Mouse (Mus musculus): ENCODE data around the gene Wdr19.
"Not testable (repeated sequence)": the region's sequence is repeated elsewhere in the genome, so short reads cannot be mapped to it uniquely, and the experiment has no call there.

The Wdr19 gene

GRCm38 (mm10) chr5:65191601-65192000, 7.9 kb upstream of the Wdr19 start:
- DNase-seq (ENCODE audit: low read depth, low spot score): no peak

- DNase-seq (ENCODE audit: low read depth, low spot score): no peak
Observed at GRCm38 (mm10) chr5:65194441-65194840, 5.1 kb upstream of the Wdr19 start.

GRCm38 (mm10) chr5:65204726-65205125, 5.2 kb downstream of the Wdr19 start:
- DNase-seq (ENCODE audit: low read depth, low spot score): no peak

GRCm38 (mm10) chr5:65213321-65213720, 13.8 kb downstream of the Wdr19 start:
- no peak for DNase-seq (ENCODE audit: low read depth, low spot score)

- DNase-seq (ENCODE audit: low read depth, low spot score): no peak
Observed at GRCm38 (mm10) chr5:65217305-65218269, 18.1 kb downstream of the Wdr19 start.

- no peak for DNase-seq (ENCODE audit: low read depth, low spot score)
Observed at GRCm38 (mm10) chr5:65221037-65221436, 21.5 kb downstream of the Wdr19 start.

- DNase-seq (ENCODE audit: low read depth, low spot score): no peak
Observed at GRCm38 (mm10) chr5:65224056-65224455, 24.6 kb downstream of the Wdr19 start.

GRCm38 (mm10) chr5:65231289-65232003, 31.9 kb downstream of the Wdr19 start:
- DNase-seq (ENCODE audit: low read depth, low spot score): no peak

- DNase-seq (ENCODE audit: low read depth, low spot score): peak; percentile 24
Observed at GRCm38 (mm10) chr5:65242740-65243139, 43.2 kb downstream of the Wdr19 start.

GRCm38 (mm10) chr5:65247296-65247695, 47.8 kb downstream of the Wdr19 start:
- no peak for DNase-seq (ENCODE audit: low read depth, low spot score)

- no peak for DNase-seq (ENCODE audit: low read depth, low spot score)
Observed at GRCm38 (mm10) chr5:65250185-65250855, 50.8 kb downstream of the Wdr19 start.

- DNase-seq (ENCODE audit: low read depth, low spot score): no peak
Observed at GRCm38 (mm10) chr5:65257910-65258505, 58.5 kb downstream of the Wdr19 start.

GRCm38 (mm10) chr5:65273966-65274365, 74.5 kb downstream of the Wdr19 start:
- no peak for DNase-seq (ENCODE audit: low read depth, low spot score)

GRCm38 (mm10) chr5:65279133-65279651, 79.7 kb downstream of the Wdr19 start:
- DNase-seq (ENCODE audit: low read depth, low spot score): no peak

GRCm38 (mm10) chr5:65281216-65281615, 81.7 kb downstream of the Wdr19 start:
- DNase-seq (ENCODE audit: low read depth, low spot score): no peak

- no peak for DNase-seq (ENCODE audit: low read depth, low spot score)
Observed at GRCm38 (mm10) chr5:65284171-65284570, 84.7 kb downstream of the Wdr19 start.

- DNase-seq (ENCODE audit: low read depth, low spot score): peak; percentile 36
Observed at GRCm38 (mm10) chr5:65287751-65288701, 88.5 kb downstream of the Wdr19 start.

- DNase-seq (ENCODE audit: low read depth, low spot score): not testable (repeated sequence)
Observed at GRCm38 (mm10) chr5:65289009-65289408, 89.5 kb downstream of the Wdr19 start.

- no peak for DNase-seq (ENCODE audit: low read depth, low spot score)
Observed at GRCm38 (mm10) chr5:65293627-65294026, 94.1 kb downstream of the Wdr19 start.

GRCm38 (mm10) chr5:65294270-65294669, 94.8 kb downstream of the Wdr19 start:
- DNase-seq (ENCODE audit: low read depth, low spot score): no peak

Data from brain, embryonic 18.5 days (tissue).